ENCODE assay signal across 21 mouse cellular contexts in genomic region chr8:19935541-19936030, GRCm38 (mm10). TPM values are rescaled to one million over a fixed set of nuclear protein-coding genes. Genes with fewer than 3 reads are reported as not detected.
DNase-seq lines count a peak whose midpoint lies in the region.
"Not testable (repeated sequence)": the region's sequence is repeated elsewhere in the genome, so short reads cannot be mapped to it uniquely, and the experiment has no call there.
"Had no signal": no experiment of that assay in that cellular context is flagged by ENCODE, and none has a peak within 500 bp of the region (broad histone marks: within the 10 kb centered on the region; RNA-seq: fewer than 3 reads in every experiment).

No protein-coding gene starts in this region.

- not testable (repeated sequence) for H3K27me3 ChIP-seq in splenic B cell, adult 2 months (ENCODE audit: control insufficient read depth, insufficient read depth, low read length, poor library complexity, severe bottlenecking)

- intact Hi-C loops in gastrocnemius, postnatal 36 days (cut with DNase I) = not testable (repeated sequence)

- H3K36me3 ChIP-seq in splenic B cell, adult 2 months (ENCODE audit: control insufficient read depth, insufficient read depth, low read length, poor library complexity, severe bottlenecking) = not testable (repeated sequence)

- peak; percentile 9 to 36 for DNase-seq in adrenal gland, adult (ENCODE audit: inconsistent age in 2 of 2, low spot score in 1 of 2)
- peak; percentile 1 to 5 for DNase-seq in cerebellum, postnatal 25 days
- DNase-seq in gastrocnemius, postnatal 36 days = peak; percentile 3 to 11
- peak; percentile 7 for DNase-seq in kidney, adult 11 months
- DNase-seq in ovary, adult 18-20 months (ENCODE audit: low spot score) = peak; percentile 1
- peak; percentile 3 for DNase-seq in splenic B cell, adult 2 months (ENCODE audit: low read depth, low spot score)
- DNase-seq in urinary bladder, adult 2 months (ENCODE audit: low spot score) = peak; percentile 22

RNA-seq across cellular contexts. Expression of gene Gm31371, which starts 32.4 kb away (rescaled TPM):
- not detected for total RNA-seq in gastrocnemius, postnatal 36 days (2021)
- polyA plus RNA-seq in urinary bladder, adult 2 months (2012; rRNA removed) = not detected in 2 replicates
- total RNA-seq: granulocyte monocyte progenitor cell, adult 5-6 weeks had no signal
- polyA plus RNA-seq: CD4-positive, CD25-positive, alpha-beta regulatory T cell, adult 4 months; embryonic facial prominence, embryonic 13.5 days; forebrain, embryonic 14.5 days; heart, embryonic 14.5 days; hindbrain, embryonic 10.5 days; hindbrain, postnatal 0 days; intestine, postnatal 0 days; kidney, postnatal 0 days; liver, embryonic 14.5 days; lung, embryonic 15.5 days; midbrain, embryonic 11.5 days; small intestine, adult 2 months; stomach, embryonic 15.5 days had no signal

Comparison
In these comparisons a context has a peak if more than half of its experiments do, and no peak if none do; other contexts are left out.
1. Peak in every context shown above with its lines: DNase-seq.